Mouse (Mus musculus) brain, embryonic 14.5 days (tissue): Measurements from ENCODE around the gene Etfdh. TPM values are rescaled to one million over a fixed set of nuclear protein-coding genes. Genes with fewer than 3 reads are reported as not detected.

Source experiments
- DNase-seq: peaks from one replicate; pipeline ENCODE4 v3.0.0-alpha.2; 2011; ENCODE audit warnings: low read depth
- CTCF ChIP-seq: fragments of 200-500 bp; IDR thresholded peaks from 2 replicates; pipeline ENCODE4 v1.5.1; 2012; ENCODE audit warnings: inconsistent platforms, mild to moderate bottlenecking, moderate library complexity, borderline replicate concordance; ENCODE audit not compliant: insufficient read depth, insufficient read length; ENCODE audit errors: extremely low read depth
- POLR2A ChIP-seq: fragments of 200-500 bp; IDR thresholded peaks from 2 replicates; pipeline ENCODE4 v1.6.1; 2012; ENCODE audit warnings: mild to moderate bottlenecking, inconsistent platforms, borderline replicate concordance; ENCODE audit not compliant: poor library complexity, insufficient read depth, insufficient read length, severe bottlenecking; ENCODE audit errors: extremely low read depth
- polyA plus RNA-seq: library from polyadenylated mRNA; depleted of rRNA; stranded (reverse); fragments of >200 nt; gene quantifications from 2 replicates; pipeline ENCODE4 v1.2.3, GENCODE M21; 2012; rRNA removed

Etfdh gene
- 28.7 and 28.8 TPM in 2 replicates for polyA plus RNA-seq

DNA sequence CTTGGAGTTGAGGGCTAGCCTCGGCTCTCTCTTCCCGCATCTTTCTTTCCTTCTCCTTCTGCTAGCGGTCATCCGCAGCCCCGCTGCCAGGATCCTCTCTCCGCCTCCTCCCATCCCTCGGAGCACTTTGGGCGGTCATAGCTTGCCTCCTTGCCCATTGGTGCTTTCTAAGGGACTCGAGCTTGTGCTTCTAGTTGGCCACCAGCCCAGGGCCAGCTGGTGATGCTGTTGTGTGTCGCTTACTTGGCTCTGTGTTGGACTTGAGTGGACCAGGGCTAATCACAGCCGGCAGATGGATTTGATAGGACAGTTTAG is at the start of gene Etfdh:
Etfdh (minus strand) TSS at position 85 of the 315 bp plus-strand sequence.
- no peak for TF ChIP-seq CTCF
- TF ChIP-seq POLR2A, result no peak
- DNase-seq, result peak; percentile 92

GRCm38 (mm10) chr3:79676411-79676810 is 47.1 kb upstream of the Etfdh start:
- no peak for DNase-seq
- TF ChIP-seq POLR2A (no peak), CTCF (no peak)

GRCm38 (mm10) chr3:79674641-79675040 is 45.3 kb upstream of the Etfdh start:
- TF ChIP-seq POLR2A, result no peak
- TF ChIP-seq CTCF, result no peak
- no peak for DNase-seq

GRCm38 (mm10) chr3:79673082-79673481 is 43.8 kb upstream of the Etfdh start:
- TF ChIP-seq CTCF (peak; percentile 64; the same call in 1 of the 2 replicates), POLR2A (no peak)

DNA sequence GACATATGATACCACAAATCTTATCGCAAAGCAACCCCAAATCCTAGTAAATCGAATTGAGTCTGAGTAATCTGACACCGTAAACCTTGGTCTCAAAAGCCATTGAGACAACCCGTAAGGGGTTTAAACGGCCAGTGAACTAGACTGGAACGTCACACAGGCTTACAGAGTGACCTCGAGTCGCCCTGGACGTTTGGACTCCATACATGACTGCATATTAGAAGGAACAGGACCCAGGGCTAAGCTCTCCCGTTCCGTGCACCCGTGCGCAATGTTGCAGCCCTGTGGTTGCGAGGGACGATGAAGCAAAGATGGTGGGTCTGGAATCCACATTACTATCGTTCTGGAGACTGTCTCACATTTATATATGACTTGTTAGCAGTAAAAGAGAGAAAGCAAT is 42.9 kb upstream of the Etfdh start:
- TF ChIP-seq POLR2A, result no peak
- TF ChIP-seq CTCF, result no peak
- no peak for DNase-seq

More at GRCm38 (mm10) chr3:79673082-79673481, 43.8 kb upstream of the Etfdh start:
- DNase-seq, result peak; percentile 80

DNA sequence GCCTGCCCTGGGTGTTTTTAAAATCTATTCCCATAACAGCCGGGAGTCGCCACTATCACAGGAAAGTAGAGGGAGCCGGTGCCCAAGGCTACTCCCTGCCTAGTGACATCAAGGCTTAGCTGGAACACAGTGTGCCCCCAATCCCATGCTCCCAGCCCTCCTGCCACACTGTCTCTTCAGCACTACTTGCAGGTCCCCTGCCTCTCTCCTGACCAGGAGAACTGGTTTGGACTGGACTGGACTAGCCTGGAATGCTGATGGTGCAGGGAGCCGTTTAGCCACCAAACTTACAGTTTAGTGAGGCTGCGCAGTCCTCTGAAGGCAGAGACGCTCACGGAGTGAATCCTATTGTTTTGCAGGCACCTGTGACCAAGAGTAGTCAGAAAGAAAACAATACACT is 41.3 kb upstream of the Etfdh start:
- TF ChIP-seq CTCF (no peak), POLR2A (no peak)
- DNase-seq, result no peak

GRCm38 (mm10) chr3:79664787-79665408 is 35.6 kb upstream of the Etfdh start:
- DNase-seq, result peak; percentile 83
- TF ChIP-seq CTCF, result peak; percentile 72; the same call in 1 of the 2 replicates
- TF ChIP-seq POLR2A, result no peak

GRCm38 (mm10) chr3:79656682-79657081 is 27.4 kb upstream of the Etfdh start:
- DNase-seq, result no peak
- TF ChIP-seq POLR2A (no peak), CTCF (no peak)

- TF ChIP-seq CTCF (no peak), POLR2A (no peak)
- DNase-seq, result no peak
These were observed 22.8 kb upstream of the Etfdh start for GRCm38 (mm10) chr3:79652129-79652528.

DNA sequence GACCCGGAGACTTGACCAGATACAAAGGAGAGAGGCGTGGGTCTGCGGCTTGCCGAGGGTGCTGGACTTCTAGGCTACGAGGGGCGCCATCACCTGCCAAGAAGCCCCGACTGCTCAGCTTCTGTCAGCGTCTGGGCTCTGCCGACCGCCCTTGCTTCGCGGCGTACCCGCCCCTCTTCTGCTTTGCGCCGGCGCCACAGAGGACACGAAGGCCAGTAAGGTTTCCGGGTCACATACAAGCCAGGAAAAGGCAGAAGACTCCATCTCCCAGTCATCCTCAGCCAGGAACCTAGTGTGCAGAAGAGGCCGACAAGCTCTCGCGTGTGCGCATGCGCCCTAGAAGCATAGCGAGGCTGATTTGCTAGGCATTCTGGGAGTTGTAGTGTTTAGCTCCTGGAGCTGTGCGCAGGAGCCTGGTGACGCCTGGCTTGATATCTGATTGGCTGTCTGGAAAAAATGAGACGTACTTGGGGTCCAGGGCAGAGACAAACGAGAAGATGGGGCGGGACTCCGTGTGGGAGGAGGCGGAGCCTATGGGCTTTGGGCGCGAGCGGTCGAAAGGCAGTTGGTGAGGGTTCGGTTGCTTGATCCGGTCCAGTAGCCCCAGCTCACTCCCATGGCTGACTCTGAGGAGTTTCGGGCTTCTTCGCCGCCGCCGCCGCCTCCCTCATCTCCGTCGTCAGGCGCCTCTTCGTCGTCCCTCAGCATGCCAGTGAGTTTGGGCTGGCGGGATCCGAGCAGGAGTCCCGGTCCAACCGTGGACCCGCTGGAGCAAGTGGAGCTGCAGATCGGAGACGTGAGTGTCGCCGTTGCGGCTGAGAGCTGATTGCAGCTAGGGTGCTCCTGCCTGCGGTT is 512 bp downstream of the Etfdh start, which contains the start of gene 4930579G24Rik:
4930579G24Rik (plus strand) TSS at position 519 of the 855 bp plus-strand sequence.
- DNase-seq, result peak; percentile 100
- no peak for TF ChIP-seq CTCF
- peak; percentile 61; the same call in 1 of the 2 replicates for TF ChIP-seq POLR2A

DNA sequence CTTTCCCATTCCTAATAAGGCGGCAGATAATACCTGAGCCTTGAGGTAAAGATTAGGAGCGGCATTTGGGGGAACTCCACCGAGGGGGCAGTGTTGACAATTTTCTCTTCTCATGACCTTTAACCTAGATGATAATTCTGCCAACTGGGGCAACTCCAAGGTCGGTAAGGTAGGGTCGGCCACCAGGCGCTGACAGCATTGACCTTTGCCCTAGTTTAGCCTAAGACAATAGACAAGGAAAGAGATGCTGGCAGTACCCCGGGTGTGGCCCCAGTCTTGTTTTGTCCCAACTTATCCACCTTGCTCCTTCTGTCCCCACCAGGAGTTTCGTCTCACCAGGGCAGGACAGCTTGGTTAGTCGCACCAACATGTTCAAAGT is 1.1 kb downstream of the Etfdh start:
- no peak for TF ChIP-seq POLR2A
- TF ChIP-seq CTCF, result no peak
- DNase-seq, result no peak
